Mouse (Mus musculus): Measurements from ENCODE around the gene Slc5a4a.

Gene Slc5a4a

GRCm38 (mm10) chr10:76225944-76226343 is 78.7 kb downstream of the Slc5a4a start:
- DNase-seq = no peak

DNA sequence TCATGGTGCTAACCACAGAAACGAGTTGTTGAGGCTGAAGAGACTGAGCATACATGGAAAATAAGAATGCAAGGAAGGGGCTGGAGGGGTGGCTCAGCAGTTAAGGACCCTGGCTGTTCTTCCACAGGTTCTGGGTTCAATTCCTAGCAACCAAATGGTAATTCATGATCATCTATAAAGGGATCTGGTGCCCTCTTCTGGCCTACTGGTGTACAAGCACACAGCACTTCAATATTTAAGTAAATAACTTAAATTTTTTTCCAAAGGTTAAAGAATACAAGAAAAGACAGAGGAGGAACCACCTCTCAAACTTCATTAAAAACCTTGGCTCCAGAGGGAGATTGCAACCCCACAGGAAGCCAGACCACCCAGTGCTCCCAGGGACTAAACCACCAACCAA is 82.4 kb downstream of the Slc5a4a start:
- no peak for DNase-seq

DNA sequence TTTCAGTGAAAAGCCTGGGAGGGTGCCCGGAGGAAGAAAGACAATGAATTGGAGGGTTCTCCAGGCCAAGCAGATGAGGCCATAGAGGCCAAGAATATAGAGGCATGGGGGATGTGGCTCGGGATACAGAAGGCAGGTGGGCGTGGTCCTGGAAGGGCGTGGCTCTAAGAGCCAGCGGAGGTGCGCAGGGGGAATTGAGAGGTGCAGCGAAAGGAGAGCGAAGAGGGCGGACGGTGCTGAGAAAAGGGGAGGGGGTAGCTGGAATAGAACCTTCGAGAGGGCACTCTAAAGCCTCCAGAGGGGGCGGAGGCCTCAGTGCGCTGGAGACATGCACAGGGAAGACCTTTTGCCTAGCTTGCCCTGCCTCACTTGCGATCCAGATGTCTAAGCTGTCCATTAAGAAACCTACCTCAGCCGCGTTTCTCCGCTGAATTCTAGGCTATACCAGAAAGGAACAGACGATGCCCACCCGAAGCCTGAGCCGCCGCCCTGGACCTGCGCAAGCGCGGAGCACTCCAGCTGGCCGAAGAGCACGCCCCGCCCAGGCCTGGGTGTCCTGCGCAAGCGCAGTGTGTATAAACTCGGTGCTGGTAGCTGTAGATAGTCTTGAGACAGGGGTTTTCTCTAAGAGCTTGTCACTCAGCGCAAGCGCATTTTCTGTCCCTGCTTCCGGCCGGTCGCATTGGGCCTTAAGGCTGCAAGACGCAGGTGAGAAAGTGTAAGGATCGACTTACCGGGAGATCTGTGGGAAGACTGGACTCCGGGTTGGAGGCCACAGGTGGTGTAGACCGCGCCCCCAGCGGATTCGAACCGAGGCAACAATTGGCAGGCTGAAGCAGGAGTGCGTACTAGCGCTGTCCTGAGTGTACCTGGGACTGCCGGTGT is 90.3 kb downstream of the Slc5a4a start, which contains the start of gene Prmt2:
Gene Prmt2 (minus strand): TSS at position 525 of the 885 bp plus-strand sequence.
- DNase-seq = peak; percentile 94
